Mouse (Mus musculus) embryonic facial prominence, embryonic 11.5 days (tissue): ENCODE results near the gene Hdhd5. TPM values are rescaled to one million over a fixed set of nuclear protein-coding genes. Genes with fewer than 3 reads are reported as not detected.

Source experiments
- ATAC-seq: fragments of 200-750 bp; cut with Nextera tagmentation; replicated peaks from 2 replicates; pipeline ENCODE4 v1.8.0; 2017; ENCODE audit warnings: low read depth; ENCODE audit not compliant: insufficient number of reproducible peaks, low FRiP score, low TSS enrichment
- DNase-seq: peaks from one replicate; pipeline ENCODE4 v3.0.0-alpha.2; 2015; ENCODE audit warnings: low spot score
- H3K27ac ChIP-seq: fragments of 300-500 bp; sonication (generic); replicated peaks from 2 replicates; pipeline ENCODE4 v1.5.1; 2014; ENCODE audit warnings: mild to moderate bottlenecking, low read depth, low read length, control low read depth
- H3K27me3 ChIP-seq: fragments of 300-500 bp; sonication (generic); 2 replicates; pipeline ENCODE4 v1.6.1; 2014; ENCODE audit warnings: mild to moderate bottlenecking, low read length, moderate library complexity, mixed read lengths; ENCODE audit not compliant: control insufficient read depth, insufficient read depth
- H3K36me3 ChIP-seq: fragments of 300-500 bp; sonication (generic); replicated peaks from 2 replicates; pipeline ENCODE4 v1.6.1; 2014; ENCODE audit warnings: low read depth, mild to moderate bottlenecking, low read length, moderate library complexity, mixed read lengths; ENCODE audit not compliant: control insufficient read depth, insufficient read depth
- H3K4me1 ChIP-seq: fragments of 300-500 bp; sonication (generic); 2 replicates; pipeline ENCODE4 v1.6.1; 2014; ENCODE audit warnings: low read length, mixed read lengths; ENCODE audit not compliant: control insufficient read depth, insufficient read depth
- H3K4me2 ChIP-seq: fragments of 300-500 bp; sonication (generic); 2 replicates; pipeline ENCODE4 v1.6.1; 2014; ENCODE audit warnings: low read depth, mild to moderate bottlenecking, control low read depth, low read length, moderate library complexity
- H3K4me3 ChIP-seq: fragments of 300-500 bp; sonication (generic); 2 replicates; pipeline ENCODE4 v1.5.1; 2014; ENCODE audit warnings: low read depth, low read length, control low read depth
- H3K9ac ChIP-seq: fragments of 300-500 bp; sonication (generic); replicated peaks from 2 replicates; pipeline ENCODE4 v1.6.1; 2014; ENCODE audit warnings: mild to moderate bottlenecking, control low read depth, low read length
- H3K9me3 ChIP-seq: fragments of 300-500 bp; sonication (generic); replicated peaks from 2 replicates; pipeline ENCODE4 v1.6.1; 2016; ENCODE audit warnings: mild to moderate bottlenecking, low read length, inconsistent platforms, mixed read lengths; ENCODE audit not compliant: control insufficient read depth
- WGBS: fragments of 180-500 bp; shearing (Covaris S2); extraction: QIAGEN DNeasy Blood & Tissue Kit; methylation state at CpG from one replicate; pipeline ENCODE4 v1.1.7; 2014; 5-methylcytosine and 5-hydroxymethylcytosine counted together
- polyA plus RNA-seq: library from polyadenylated mRNA; unstranded; fragments of >200 nt; fragmentation: Nextera tagmentation; extraction: Ambion mirVana; gene quantifications from 2 replicates; pipeline ENCODE4 v1.2.1, GENCODE M21; 2014

Hdhd5 gene
- 13.3 and 14.2 TPM in 2 replicates for polyA plus RNA-seq

DNA sequence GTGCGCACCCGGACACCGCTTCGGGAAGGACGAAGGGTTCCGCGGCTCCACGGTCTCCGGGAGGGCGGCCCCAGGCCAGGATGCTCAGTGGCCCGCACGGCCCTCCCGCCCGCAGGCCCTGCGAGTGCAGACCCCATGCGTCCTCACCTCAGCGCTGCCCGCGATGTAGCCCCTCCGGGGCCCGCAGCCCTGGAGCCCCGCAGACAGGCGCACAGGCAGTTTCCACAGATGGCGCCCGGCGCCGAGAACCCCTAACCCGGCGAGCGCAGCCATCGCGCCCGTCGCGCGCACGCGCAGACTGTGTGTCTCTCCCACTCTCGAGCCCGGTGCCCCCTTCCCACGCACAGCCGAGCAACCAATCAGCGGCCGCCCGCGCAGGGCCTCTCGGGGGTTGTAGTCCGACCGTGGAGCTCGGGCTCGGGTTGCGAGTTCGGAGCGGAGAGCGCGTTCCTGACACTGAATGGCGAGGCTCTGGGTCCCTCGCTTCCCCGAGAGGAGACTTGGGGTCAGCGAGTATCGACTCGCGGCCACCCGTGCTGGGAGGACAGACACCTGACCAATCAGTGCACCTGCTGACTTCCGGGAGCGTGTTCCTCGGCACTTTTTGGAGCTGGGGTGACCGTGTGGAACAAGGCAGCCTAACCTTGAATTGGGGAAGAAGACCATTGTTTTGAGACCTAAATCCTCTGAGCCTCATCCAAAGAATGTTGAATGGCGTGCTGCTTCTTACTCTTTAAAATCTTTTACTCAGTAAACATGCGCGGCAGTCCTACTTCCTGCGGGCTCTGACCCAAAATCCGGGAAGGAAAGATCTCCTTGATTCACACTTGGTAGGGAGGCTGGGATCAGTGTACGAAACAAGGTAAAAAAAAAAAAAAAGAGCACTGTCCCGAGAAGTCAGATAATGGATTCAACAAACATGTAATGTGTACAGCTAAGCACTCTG is at the start of gene Hdhd5:
Gene Hdhd5 (minus strand): TSS at position 300 of the 946 bp plus-strand sequence.
- H3K36me3 ChIP-seq, result no peaks in the 10 kb centered on the region
- H3K4me1 ChIP-seq, result no peaks in the 10 kb centered on the region
- H3K27me3 ChIP-seq, result no peaks in the 10 kb centered on the region
- H3K4me2 ChIP-seq, result peak within 1 kb of the TSS; percentile 76
- DNase-seq (peak; percentile 95), ATAC-seq (peak; percentile 97)
- peak within 1 kb of the TSS; percentile 93 for H3K9ac ChIP-seq
- H3K4me3 ChIP-seq, result peak within 1 kb of the TSS; percentile 85
- H3K9me3 ChIP-seq, result no peaks in the 10 kb centered on the region
- WGBS, result under 1% methylated on average over 75 of the region's 75 CpGs
- peak within 1 kb of the TSS; percentile 47; the same call in 1 of the 2 replicates for H3K27ac ChIP-seq

DNA sequence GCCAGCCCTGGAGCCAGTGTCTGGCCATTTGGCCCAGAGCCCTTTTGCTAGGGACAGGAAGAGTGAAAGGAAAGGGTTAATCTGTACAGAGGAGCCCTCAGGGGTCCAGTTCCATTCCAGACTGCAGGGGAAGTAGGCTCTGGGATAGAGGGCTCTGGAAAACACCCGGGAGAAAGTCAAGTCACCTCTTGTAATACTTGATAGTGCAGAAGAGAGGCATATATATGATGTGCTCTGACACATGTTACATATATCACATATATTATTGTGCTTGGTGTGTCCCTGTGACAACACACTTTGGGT is 49.5 kb upstream of the Hdhd5 start:
- DNase-seq, result peak; percentile 45
- H3K9ac ChIP-seq, result no peak overlapping the region
- no peaks in the 10 kb centered on the region for H3K36me3 ChIP-seq
- H3K27me3 ChIP-seq, result 0 out of 2 replicates have a peak, but pooled peaks cover 3% of the 10 kb centered on the region
- H3K9me3 ChIP-seq, result no peaks in the 10 kb centered on the region
- peak; percentile 36; the same call in 1 of the 2 replicates for ATAC-seq
- 0 out of 2 replicates have a peak, but pooled peaks cover 6% of the 10 kb centered on the region for H3K4me1 ChIP-seq
- peak overlapping the region; percentile 75 for H3K4me2 ChIP-seq
- 0% methylated on average over 1 of the region's 1 CpGs for WGBS
- peak overlapping the region; percentile 22; the same call in 1 of the 2 replicates for H3K27ac ChIP-seq
- peak overlapping the region; percentile 34 for H3K4me3 ChIP-seq

DNA sequence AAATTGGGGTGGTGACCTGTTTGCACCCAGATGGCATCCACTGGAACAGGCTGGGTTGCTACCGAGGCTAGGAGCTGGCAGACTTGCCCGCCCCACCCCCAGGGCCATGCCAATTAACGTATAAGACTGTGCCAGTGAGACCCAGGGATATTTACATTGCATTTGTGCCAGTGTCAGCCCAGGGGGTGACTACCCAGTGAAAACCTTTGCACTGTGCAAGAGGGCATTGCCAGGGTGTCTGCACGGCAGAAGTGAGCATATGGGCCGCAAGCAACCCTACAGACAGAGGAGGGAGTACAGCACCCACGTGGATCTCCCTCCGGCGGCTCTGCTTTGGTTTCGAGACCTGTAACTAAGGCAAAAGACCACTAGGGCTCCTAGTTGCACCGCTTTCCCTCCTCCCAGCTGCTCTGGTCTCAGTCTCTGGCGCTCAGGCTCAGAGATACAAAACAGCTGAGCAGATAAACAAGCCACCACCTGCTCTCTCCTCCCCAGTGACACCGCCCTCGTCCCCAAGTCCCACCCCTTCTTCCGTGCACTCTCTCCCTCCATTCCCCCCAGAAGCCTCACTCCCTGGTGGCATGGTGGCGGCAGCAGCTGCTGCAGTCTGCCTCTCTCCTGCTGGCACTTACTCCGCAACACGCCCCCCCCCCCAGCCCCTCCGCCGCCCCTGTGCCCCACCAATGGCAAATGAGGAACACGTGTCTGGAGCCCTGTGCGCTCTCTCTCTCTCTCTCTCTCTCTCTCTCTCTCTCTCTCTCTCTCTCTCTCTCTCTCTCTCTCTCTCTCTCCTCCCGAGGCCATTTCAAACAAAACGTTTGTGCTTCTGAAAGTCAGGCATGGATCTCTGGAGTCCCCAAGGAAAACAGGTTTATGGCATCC is 49.0 kb upstream of the Hdhd5 start:
- Histone ChIP-seq H3K36me3 (no peaks in the 10 kb centered on the region), H3K27me3 (0 out of 2 replicates have a peak, but pooled peaks cover 3% of the 10 kb centered on the region), H3K9ac (peak overlapping the region; percentile 43), H3K4me1 (0 out of 2 replicates have a peak, but pooled peaks cover 6% of the 10 kb centered on the region), H3K4me3 (peak overlapping the region; percentile 34), H3K4me2 (peak overlapping the region; percentile 75), H3K27ac (no peak overlapping the region), H3K9me3 (no peaks in the 10 kb centered on the region)
- ATAC-seq (peak; percentile 80), DNase-seq (peak; percentile 86)
- WGBS, result 0% methylated on average over 20 of the region's 23 CpGs

DNA sequence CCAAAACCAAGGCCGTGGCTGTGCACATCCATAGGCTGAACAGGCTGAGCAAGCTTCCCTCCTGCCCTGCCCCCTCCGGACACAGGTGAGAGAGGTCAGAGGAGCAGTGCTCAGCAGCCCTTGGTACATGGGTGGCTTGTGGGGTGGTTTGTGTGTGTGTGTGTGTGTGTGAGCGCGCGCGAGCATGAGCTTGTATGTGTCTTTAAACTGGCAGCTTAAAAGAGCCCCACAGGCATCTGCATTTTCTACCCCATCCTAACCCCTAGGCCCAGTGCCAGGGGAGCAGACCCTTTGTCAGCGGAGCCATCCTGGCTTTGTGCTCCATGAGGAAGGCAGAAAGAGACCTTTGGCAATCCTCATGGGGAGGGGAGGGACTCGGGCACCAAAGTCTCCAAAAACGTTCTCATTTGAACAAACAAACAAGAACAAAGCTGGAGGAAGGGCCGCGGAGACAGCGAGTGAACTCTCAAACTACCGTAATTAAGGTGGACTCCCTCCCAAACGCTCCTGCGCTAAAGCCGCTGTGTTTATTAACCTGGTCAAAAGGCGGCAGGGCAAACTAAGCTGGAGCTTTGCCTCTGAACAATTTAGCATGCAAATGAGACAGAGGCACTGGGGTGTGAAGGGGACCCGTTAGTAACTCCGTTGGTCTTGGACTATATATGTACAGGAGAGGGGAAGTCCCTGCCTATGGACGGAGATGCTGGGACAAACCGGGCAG is 48.2 kb upstream of the Hdhd5 start:
- H3K9me3 ChIP-seq, result no peaks in the 10 kb centered on the region
- peak overlapping the region; percentile 75 for H3K4me2 ChIP-seq
- H3K9ac ChIP-seq, result peak overlapping the region; percentile 43
- DNase-seq (peak; percentile 10), ATAC-seq (peak; percentile 19)
- 0 out of 2 replicates have a peak, but pooled peaks cover 3% of the 10 kb centered on the region for H3K27me3 ChIP-seq
- H3K36me3 ChIP-seq, result no peaks in the 10 kb centered on the region
- H3K4me3 ChIP-seq, result peak overlapping the region; percentile 34
- 4% methylated on average over 21 of the region's 21 CpGs for WGBS
- H3K27ac ChIP-seq, result no peak overlapping the region
- H3K4me1 ChIP-seq, result 0 out of 2 replicates have a peak, but pooled peaks cover 6% of the 10 kb centered on the region

DNA sequence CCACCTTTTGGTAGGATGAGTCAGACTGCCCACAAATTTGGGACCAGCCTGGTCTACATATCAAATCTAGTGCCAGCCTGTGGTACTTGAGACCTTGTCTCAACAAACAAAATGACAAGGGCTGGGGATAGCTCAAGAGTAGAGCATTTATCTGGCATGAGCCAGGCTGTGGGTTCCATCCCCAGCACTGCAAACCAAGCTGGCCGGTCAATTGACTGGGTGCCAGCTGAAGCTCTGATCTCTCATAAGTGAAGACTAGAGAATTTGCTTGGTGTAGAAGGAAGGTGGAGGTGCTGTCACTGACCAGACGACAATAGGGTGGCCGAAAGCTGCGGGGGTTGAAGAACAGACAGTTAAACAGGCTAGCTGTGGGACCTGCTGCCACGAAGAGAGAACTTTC is 47.4 kb upstream of the Hdhd5 start:
- 0 out of 2 replicates have a peak, but pooled peaks cover 3% of the 10 kb centered on the region for H3K27me3 ChIP-seq
- no peaks in the 10 kb centered on the region for H3K36me3 ChIP-seq
- ATAC-seq (no peak), DNase-seq (no peak)
- no peaks in the 10 kb centered on the region for H3K9me3 ChIP-seq
- WGBS, result 48% methylated on average over 5 of the region's 5 CpGs
- 0 out of 2 replicates have a peak, but pooled peaks cover 6% of the 10 kb centered on the region for H3K4me1 ChIP-seq
- no peak overlapping the region for H3K4me2 ChIP-seq
- no peak overlapping the region for H3K27ac ChIP-seq
- H3K9ac ChIP-seq, result no peak overlapping the region
- H3K4me3 ChIP-seq, result no peak overlapping the region

DNA sequence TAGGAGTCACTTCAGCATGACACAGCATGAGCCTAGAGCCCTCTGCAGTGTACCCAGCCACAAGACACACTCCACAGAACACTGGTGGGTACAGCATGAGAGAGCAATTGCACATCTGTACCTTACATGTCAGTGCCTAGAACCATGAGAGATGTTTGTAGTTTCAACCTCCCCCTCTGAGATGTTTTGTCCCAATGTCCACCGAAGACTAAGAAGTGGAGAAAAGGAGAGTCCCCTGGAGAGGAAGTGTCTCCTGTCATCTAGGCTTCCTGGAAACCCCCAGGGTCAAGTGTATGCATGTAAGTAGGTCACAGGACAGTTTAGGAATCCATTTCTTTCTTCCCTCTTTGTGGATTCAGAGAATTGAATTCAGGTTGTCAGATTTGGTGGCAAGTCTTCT is 41.3 kb upstream of the Hdhd5 start:
- H3K27me3 ChIP-seq, result no peaks in the 10 kb centered on the region

DNA sequence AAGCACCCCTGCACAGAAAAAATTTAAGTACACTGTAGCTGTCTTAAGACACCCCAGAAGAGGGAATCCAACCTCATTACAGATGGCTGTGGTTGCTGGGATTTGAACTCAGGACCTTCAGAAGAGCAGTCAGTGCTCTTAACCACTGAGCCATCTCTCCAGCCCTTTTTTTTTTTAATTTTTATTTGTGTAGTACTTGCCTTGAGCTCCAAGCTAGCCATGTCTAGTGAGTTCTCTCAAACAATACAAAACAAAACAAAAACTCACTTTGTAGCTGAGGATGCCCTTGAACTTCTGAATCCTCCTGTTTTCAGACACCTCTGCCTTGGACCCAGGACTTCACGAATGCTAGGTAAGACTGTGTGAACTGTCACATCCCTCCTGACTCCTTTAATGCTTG is 37.1 kb upstream of the Hdhd5 start:
- Histone ChIP-seq H3K27ac (no peak overlapping the region), H3K36me3 (no peaks in the 10 kb centered on the region), H3K9me3 (no peaks in the 10 kb centered on the region), H3K4me1 (no peaks in the 10 kb centered on the region), H3K9ac (no peak overlapping the region), H3K4me3 (no peak overlapping the region), H3K4me2 (no peak overlapping the region), H3K27me3 (no peaks in the 10 kb centered on the region)
- DNase-seq (no peak), ATAC-seq (no peak)
- WGBS, result 85% methylated on average over 1 of the region's 1 CpGs

More for the DNA sequence above, 41.3 kb upstream of the Hdhd5 start:
- Histone ChIP-seq H3K9me3 (no peaks in the 10 kb centered on the region), H3K9ac (no peak overlapping the region), H3K4me3 (no peak overlapping the region), H3K27ac (no peak overlapping the region), H3K4me1 (no peaks in the 10 kb centered on the region), H3K36me3 (no peaks in the 10 kb centered on the region), H3K4me2 (no peak overlapping the region)
- 50% methylated on average over 1 of the region's 1 CpGs for WGBS
- no peak for ATAC-seq
- no peak for DNase-seq
